Mouse (Mus musculus): ENCODE data around the gene Troap.

GRCm38 (mm10) chr15:99084618-99085017 is 10.2 kb downstream of the Troap start:
- TF ChIP-seq POLR2A (IDR thresholded peaks at IDR 0.05; ENCODE audit: insufficient read length, low read depth): no peak
- no peak for TF ChIP-seq E2F4 (IDR thresholded peaks at IDR 0.05; ENCODE audit: insufficient read depth)
- TF ChIP-seq REST (IDR thresholded peaks at IDR 0.05; ENCODE audit: insufficient read depth, insufficient read length): no peak
- TF ChIP-seq USF1 (IDR thresholded peaks at IDR 0.05; ENCODE audit: low read depth): no peak
- TF ChIP-seq TCF3 (IDR thresholded peaks at IDR 0.05; ENCODE audit: insufficient read length, low read depth): no peak
